Mouse (Mus musculus) cerebral cortex, adult 2 months (tissue): Measurements from ENCODE around the gene Per2.

Experiments used
- WGBS: fragments of 180-500 bp; shearing (Covaris S2); methylation state at CpG from one replicate; pipeline ENCODE4 v1.1.7; 2018; 5-methylcytosine and 5-hydroxymethylcytosine counted together

Per2 gene

GRCm38 (mm10) chr1:91390369-91390768 is 68.8 kb downstream of the Per2 start:
- 91% methylated on average over 5 of the region's 5 CpGs for WGBS

DNA sequence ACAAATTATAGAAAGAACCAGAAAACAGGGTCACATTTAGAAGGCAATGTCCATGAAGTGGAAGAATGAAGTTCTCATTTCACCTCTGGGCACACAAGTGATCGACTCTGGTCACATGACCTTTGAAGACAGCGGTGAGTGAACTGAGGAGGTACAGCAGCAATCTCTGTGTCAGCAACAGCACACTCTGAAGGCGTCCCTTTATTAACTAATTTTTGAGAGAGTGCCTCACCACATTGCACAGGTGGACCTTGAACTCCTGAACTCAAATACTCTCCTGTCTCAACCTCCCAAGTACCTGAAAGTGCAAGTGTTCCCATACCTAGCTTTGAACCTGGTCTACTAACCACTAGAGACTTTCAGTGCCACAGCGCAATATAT is 78.0 kb downstream of the Per2 start:
- 92% methylated on average over 4 of the region's 4 CpGs for WGBS

DNA sequence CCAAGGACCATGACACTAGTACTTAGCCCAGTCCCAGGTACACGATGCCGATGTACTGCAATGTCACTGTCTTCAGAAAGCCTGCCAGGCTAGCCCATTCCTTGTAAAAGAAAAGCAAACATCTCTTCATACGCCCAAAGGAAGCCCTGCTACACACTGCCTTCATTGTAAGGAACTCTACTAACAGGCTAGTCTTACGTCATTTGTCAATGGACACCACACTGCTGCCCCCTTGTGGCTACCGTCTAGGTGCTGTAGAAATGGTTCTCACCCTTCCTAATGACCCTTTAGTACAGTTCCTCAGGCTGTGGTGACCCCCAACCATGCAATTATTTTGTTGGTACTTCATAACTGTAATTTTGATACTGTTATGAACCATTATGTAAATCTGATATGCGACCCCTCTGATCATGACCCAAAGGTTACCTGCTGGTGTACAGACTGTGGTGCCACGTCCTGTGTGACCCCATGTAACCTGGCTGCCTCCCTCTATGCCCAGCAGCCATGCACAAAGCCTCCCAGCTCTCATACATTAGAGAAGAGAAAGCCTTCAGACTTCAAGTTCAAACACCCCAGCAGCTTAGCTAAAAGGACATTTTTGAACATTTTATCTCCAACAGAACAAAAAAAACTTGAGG is 78.6 kb downstream of the Per2 start:
- 43% methylated on average over 7 of the region's 7 CpGs for WGBS

GRCm38 (mm10) chr1:91373414-91373835 is 85.7 kb downstream of the Per2 start:
- WGBS: 92% methylated on average over 6 of the region's 6 CpGs

DNA sequence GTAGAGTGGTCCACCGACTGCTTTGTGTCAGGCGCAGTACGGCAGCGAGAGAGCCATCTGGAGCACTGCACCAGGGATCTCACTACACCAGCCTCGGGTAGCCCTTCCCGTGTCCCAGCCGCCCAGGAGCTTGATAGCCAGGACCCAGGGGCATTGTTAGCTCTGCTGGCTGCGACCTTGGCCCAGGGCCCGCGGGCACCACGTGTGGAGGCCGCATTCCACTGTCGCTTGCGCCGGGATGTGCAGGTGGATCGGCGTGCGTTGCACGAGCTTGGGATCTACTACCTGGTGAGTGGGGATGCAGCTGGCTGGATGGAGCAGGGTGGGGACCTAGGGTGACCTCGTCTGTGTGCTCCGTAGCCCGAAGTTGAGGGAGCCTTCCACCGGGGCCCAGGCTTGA is 89.1 kb downstream of the Per2 start:
- 87% methylated on average over 23 of the region's 23 CpGs for WGBS

GRCm38 (mm10) chr1:91369408-91369807 is 89.7 kb downstream of the Per2 start:
- 72% methylated on average over 4 of the region's 4 CpGs for WGBS

DNA sequence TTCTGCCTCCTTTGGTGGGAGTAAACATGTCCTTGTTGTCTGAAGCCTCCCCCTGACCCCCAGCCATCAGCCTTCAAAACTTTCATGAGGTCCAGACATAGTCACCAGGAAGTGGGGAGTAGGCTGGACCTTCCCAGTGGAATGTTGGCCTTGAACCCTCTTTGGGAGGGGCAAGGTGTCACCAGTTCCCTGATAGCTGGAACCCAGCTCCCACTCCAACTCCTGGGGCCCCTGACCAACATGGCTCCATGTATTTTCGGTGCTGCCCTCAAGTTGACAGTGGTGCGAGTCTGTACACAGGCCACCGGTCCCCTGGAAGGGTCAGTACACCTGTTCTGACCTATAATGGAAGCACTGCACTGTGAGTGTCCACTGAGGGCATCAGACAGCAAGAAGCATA is 91.8 kb downstream of the Per2 start:
- WGBS: 93% methylated on average over 3 of the region's 3 CpGs

DNA sequence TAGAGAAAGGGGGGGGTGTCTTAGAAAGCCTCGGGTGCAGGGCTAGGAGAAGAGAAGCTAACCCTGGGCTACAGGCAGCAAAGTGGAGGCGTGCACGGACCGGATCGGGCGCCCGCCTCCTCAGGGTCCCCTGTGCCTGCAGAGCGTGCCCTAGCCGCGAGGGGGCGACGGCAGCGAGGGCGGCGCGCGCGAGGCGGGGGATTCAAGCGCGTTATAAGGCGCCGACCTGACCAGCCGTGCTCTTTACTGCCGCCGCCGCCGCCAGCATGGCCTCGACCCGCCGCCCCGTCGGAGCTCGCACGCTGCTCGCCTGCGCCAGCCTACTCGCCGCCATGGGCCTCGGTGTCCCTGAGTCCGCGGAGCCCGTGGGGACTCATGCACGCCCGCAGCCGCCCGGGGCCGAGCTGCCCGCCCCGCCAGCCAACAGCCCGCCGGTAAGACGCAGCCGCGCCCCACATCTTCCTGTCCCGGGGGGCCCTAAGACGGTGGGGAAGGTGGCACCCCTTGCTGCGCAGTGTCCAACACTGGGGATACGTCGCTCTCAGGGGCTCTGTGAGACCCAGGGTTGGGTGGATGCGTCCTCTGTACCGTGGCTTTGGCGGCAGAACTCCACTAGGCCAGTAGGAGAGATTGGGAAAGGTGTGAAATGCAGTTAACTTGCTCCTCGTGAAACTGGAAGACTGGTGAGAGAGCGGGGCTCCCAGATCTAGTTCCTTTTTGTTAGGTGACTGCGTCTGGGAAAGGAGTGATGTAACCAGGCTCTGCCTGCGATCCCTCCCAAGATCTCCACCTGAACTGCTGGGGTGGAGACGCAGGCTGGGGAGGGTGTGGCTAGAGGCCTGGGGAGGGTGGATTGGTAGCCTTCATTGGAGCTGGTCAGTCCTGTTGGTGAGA is 92.7 kb downstream of the Per2 start, which contains the start of gene Erfe:
Erfe (plus strand) TSS at position 216 of the 894 bp plus-strand sequence.
- WGBS: 4% methylated on average over 68 of the region's 68 CpGs
